Mouse (Mus musculus) c-Kit-negative CD71-positive TER-119-positive erythroid progenitor cells, embryonic 14.5 days (primary cell): ENCODE data around the gene Gm47955.
"Not testable (repeated sequence)": the region's sequence is repeated elsewhere in the genome, so short reads cannot be mapped to it uniquely, and the experiment has no call there.

Experiments
- DNase-seq: peaks from one replicate; pipeline ENCODE4 v3.0.0-alpha.2; 2013; ENCODE audit warnings: low read depth, low spot score

Gene Gm47955

GRCm38 (mm10) chr1:82992093-82992492 lies 32.0 kb downstream of the Gm47955 start:
- DNase-seq: no peak

- no peak for DNase-seq
These were observed 33.9 kb downstream of the Gm47955 start for GRCm38 (mm10) chr1:82993947-82994346.

GRCm38 (mm10) chr1:83000306-83000705 lies 40.2 kb downstream of the Gm47955 start, which contains the start of gene Gm47959:
Gene Gm47959, plus strand, starts transcription at chr1:83000548.
- not testable (repeated sequence) for DNase-seq

- DNase-seq: no peak
These were observed 46.4 kb downstream of the Gm47955 start for GRCm38 (mm10) chr1:83006218-83007179.

- no peak for DNase-seq
These were observed 47.4 kb downstream of the Gm47955 start for GRCm38 (mm10) chr1:83007471-83007870.
